Mouse (Mus musculus) hematopoietic multipotent progenitor cell, adult 10-12 weeks (in vitro differentiated cells): ENCODE measurements around the gene Tymp. TPM values are rescaled to one million over a fixed set of nuclear protein-coding genes. Genes with fewer than 3 reads are reported as not detected.

Experiments used
- polyA plus RNA-seq: library from polyadenylated mRNA; stranded (reverse); fragments of >175 nt; gene quantifications from 2 replicates; pipeline ENCODE4 v1.2.3, GENCODE M21; 2012; ENCODE audit warnings: low replicate concordance

Tymp gene
- 1.3 and 2.9 TPM in 2 replicates for polyA plus RNA-seq

GRCm38 (mm10) chr15:89376957-89377356 lies at the start of gene Tymp:
TSS of gene Tymp (minus strand) at chr15:89377039.

GRCm38 (mm10) chr15:89425711-89426121 lies 48.9 kb upstream of the Tymp start, which contains the start of gene Cpt1b:
TSS of gene Cpt1b (minus strand) at chr15:89425863.

GRCm38 (mm10) chr15:89410118-89410517 lies 33.3 kb upstream of the Tymp start, which contains the start of gene Syce3:
TSS of gene Syce3 (minus strand) at chr15:89410503.

GRCm38 (mm10) chr15:89384617-89385016 lies 7.8 kb upstream of the Tymp start, which contains the start of gene Klhdc7b:
TSS of gene Klhdc7b (plus strand) at chr15:89384917.

GRCm38 (mm10) chr15:89378831-89379401 lies 2.1 kb upstream of the Tymp start, which contains the start of gene Odf3b:
TSS of gene Odf3b (minus strand) at chr15:89379282.

GRCm38 (mm10) chr15:89373762-89374248 lies 3.0 kb downstream of the Tymp start, which contains the start of gene Sco2:
TSS of gene Sco2 (minus strand) at chr15:89373846.

GRCm38 (mm10) chr15:89355241-89356187 lies 21.3 kb downstream of the Tymp start, which contains the start of the genes Lmf2 and Ncaph2:
TSS of gene Lmf2 (minus strand) at chr15:89355659.
TSS of gene Ncaph2 (plus strand) at chr15:89355719.

GRCm38 (mm10) chr15:89334271-89334670 lies 42.6 kb downstream of the Tymp start, which contains the start of gene Miox:
TSS of gene Miox (plus strand) at chr15:89334398.

GRCm38 (mm10) chr15:89322670-89323522 lies 53.9 kb downstream of the Tymp start, which contains the start of gene Adm2:
TSS of gene Adm2 (plus strand) at chr15:89322720.

Other genes with a start within 250 kb of the Tymp start
- 7.1 and 39.2 TPM in 2 replicates for gene Hdac10, start 248.3 kb downstream of the Tymp start, polyA plus RNA-seq
- gene Mapk12, start 236.3 kb downstream of the Tymp start, polyA plus RNA-seq: 5.9 and 9.3 TPM in 2 replicates
- 13.6 and 30.8 TPM in 2 replicates for gene Mapk11, start 227.4 kb downstream of the Tymp start, polyA plus RNA-seq
- gene Plxnb2, start 196.3 kb downstream of the Tymp start, polyA plus RNA-seq: 114 and 275 TPM in 2 replicates
- 28.6 and 33.7 TPM in 2 replicates for gene Dennd6b, start 180.5 kb downstream of the Tymp start, polyA plus RNA-seq
- gene Ppp6r2, start 165.5 kb downstream of the Tymp start, polyA plus RNA-seq: 175 and 371 TPM in 2 replicates
- 316 and 384 TPM in 2 replicates for gene Sbf1, start 61.7 kb downstream of the Tymp start, polyA plus RNA-seq
- 0.31 TPM in 1 of 2 replicates, not detected in the other for gene Adm2, start 54.3 kb downstream of the Tymp start, polyA plus RNA-seq
- gene Miox, start 42.6 kb downstream of the Tymp start, polyA plus RNA-seq: not detected in 2 replicates
- 107 and 187 TPM in 2 replicates for gene Lmf2, start 21.4 kb downstream of the Tymp start, polyA plus RNA-seq
- gene Ncaph2, start 21.3 kb downstream of the Tymp start, polyA plus RNA-seq: 47.9 and 48.1 TPM in 2 replicates
- gene Sco2, start 3.2 kb downstream of the Tymp start, polyA plus RNA-seq: 35.5 and 46.3 TPM in 2 replicates
- gene Odf3b, start 2.2 kb upstream of the Tymp start, polyA plus RNA-seq: 1.4 and 3.2 TPM in 2 replicates
- not detected in 2 replicates for gene Klhdc7b, start 7.9 kb upstream of the Tymp start, polyA plus RNA-seq
- not detected in 2 replicates for gene Syce3, start 33.5 kb upstream of the Tymp start, polyA plus RNA-seq
- gene Cpt1b, start 48.8 kb upstream of the Tymp start, polyA plus RNA-seq: 0.33 and 2.2 TPM in 2 replicates
- 0.24 and 0.42 TPM in 2 replicates for gene C730034F03Rik, start 52.5 kb upstream of the Tymp start, polyA plus RNA-seq
- gene Gm44502, start 52.7 kb upstream of the Tymp start, polyA plus RNA-seq: 0.86 and 3.8 TPM in 2 replicates
- gene Chkb, start 52.9 kb upstream of the Tymp start, polyA plus RNA-seq: 150 and 271 TPM in 2 replicates
- 0.02 TPM in 1 of 2 replicates, not detected in the other for gene Mapk8ip2, start 76.9 kb upstream of the Tymp start, polyA plus RNA-seq
- 51.3 and 54.9 TPM in 2 replicates for gene Arsa, start 100.4 kb upstream of the Tymp start, polyA plus RNA-seq
- 1.6 and 7.3 TPM in 2 replicates for gene Shank3, start 122.6 kb upstream of the Tymp start, polyA plus RNA-seq
- 0.08 TPM in 1 of 2 replicates, not detected in the other for gene Acr, start 191.3 kb upstream of the Tymp start, polyA plus RNA-seq
- 3.7 and 4.4 TPM in 2 replicates for gene Rabl2, start 214.9 kb upstream of the Tymp start, polyA plus RNA-seq